Mouse (Mus musculus): Measurements from ENCODE around the gene Ctnnbl1. TPM values are rescaled to one million over a fixed set of nuclear protein-coding genes. Genes with fewer than 3 reads are reported as not detected.

Ctnnbl1 gene
- total and polyA plus RNA-seq, 2 experiments from 2014 or later = 21.0 to 28.4 TPM

- Histone ChIP-seq H3K4me1 (ENCODE audit: control insufficient read depth, insufficient read depth) (no peaks in the 10 kb centered on the region), H3K27ac (ENCODE audit: low read depth) (no peak overlapping the region), H3K27me3 (ENCODE audit: control insufficient read depth, insufficient read depth, low read length) (no peaks in the 10 kb centered on the region), H3K9ac (replicated peaks; ENCODE audit: low read depth, low read length) (no peak overlapping the region), H3K4me2 (ENCODE audit: low read depth, low read length) (no peak overlapping the region), H3K4me3 (ENCODE audit: low read depth, low read length) (no peak overlapping the region), H3K36me3 (replicated peaks; ENCODE audit: control insufficient read depth, insufficient read depth, low read length) (peaks cover 17% of the 10 kb centered on the region; the same call in 1 of the 2 replicates), H3K9me3 (replicated peaks; ENCODE audit: control insufficient read depth, low read length) (no peaks in the 10 kb centered on the region)
- DNase-seq (ENCODE audit: low spot score) = no peak
- ATAC-seq (ENCODE audit: insufficient read depth, low read depth) = no peak
- TF ChIP-seq CTCF (IDR thresholded peaks at IDR 0.05; ENCODE audit: low read depth) (no peak), EP300 (IDR thresholded peaks at IDR 0.05; ENCODE audit: low read depth) (no peak)
- WGBS = 79% methylated on average over 3 of the region's 3 CpGs
Measured at GRCm38 (mm10) chr2:157780956-157781355, 43.8 kb downstream of the Ctnnbl1 start.

GRCm38 (mm10) chr2:157783152-157783551 is 46.0 kb downstream of the Ctnnbl1 start:
- H3K9me3 ChIP-seq (replicated peaks; ENCODE audit: control insufficient read depth, low read length) = no peaks in the 10 kb centered on the region
- H3K4me2 ChIP-seq (ENCODE audit: low read depth, low read length) = no peak overlapping the region
- H3K4me1 ChIP-seq (ENCODE audit: control insufficient read depth, insufficient read depth) = no peaks in the 10 kb centered on the region
- ATAC-seq (ENCODE audit: insufficient read depth, low read depth) (no peak), DNase-seq (ENCODE audit: low spot score) (no peak)
- H3K4me3 ChIP-seq (ENCODE audit: low read depth, low read length) = no peak overlapping the region
- H3K9ac ChIP-seq (replicated peaks; ENCODE audit: low read depth, low read length) = no peak overlapping the region
- H3K36me3 ChIP-seq (replicated peaks; ENCODE audit: control insufficient read depth, insufficient read depth, low read length) = peaks cover 15% of the 10 kb centered on the region; the same call in 1 of the 2 replicates
- TF ChIP-seq EP300 (IDR thresholded peaks at IDR 0.05; ENCODE audit: low read depth) (no peak), CTCF (IDR thresholded peaks at IDR 0.05; ENCODE audit: low read depth) (no peak)
- no peaks in the 10 kb centered on the region for H3K27me3 ChIP-seq (ENCODE audit: control insufficient read depth, insufficient read depth, low read length)
- H3K27ac ChIP-seq (ENCODE audit: low read depth) = no peak overlapping the region
- 88% methylated on average over 16 of the region's 16 CpGs for WGBS

- Histone ChIP-seq H3K27me3 (ENCODE audit: control insufficient read depth, insufficient read depth, low read length) (no peaks in the 10 kb centered on the region), H3K27ac (ENCODE audit: low read depth) (no peak overlapping the region), H3K9me3 (replicated peaks; ENCODE audit: control insufficient read depth, low read length) (no peaks in the 10 kb centered on the region), H3K9ac (replicated peaks; ENCODE audit: low read depth, low read length) (no peak overlapping the region), H3K4me3 (ENCODE audit: low read depth, low read length) (no peak overlapping the region), H3K4me1 (ENCODE audit: control insufficient read depth, insufficient read depth) (no peaks in the 10 kb centered on the region), H3K4me2 (ENCODE audit: low read depth, low read length) (no peak overlapping the region), H3K36me3 (replicated peaks; ENCODE audit: control insufficient read depth, insufficient read depth, low read length) (peaks cover 15% of the 10 kb centered on the region; the same call in 1 of the 2 replicates)
- no peak for DNase-seq (ENCODE audit: low spot score)
- 84% methylated on average over 6 of the region's 6 CpGs for WGBS
- ATAC-seq (ENCODE audit: insufficient read depth, low read depth) = no peak
- TF ChIP-seq EP300 (IDR thresholded peaks at IDR 0.05; ENCODE audit: low read depth) = no peak
- no peak for TF ChIP-seq CTCF (IDR thresholded peaks at IDR 0.05; ENCODE audit: low read depth)
Measured at GRCm38 (mm10) chr2:157784238-157784637, 47.0 kb downstream of the Ctnnbl1 start.

GRCm38 (mm10) chr2:157784647-157785046 is 47.4 kb downstream of the Ctnnbl1 start:
- 50% methylated on average over 2 of the region's 2 CpGs for WGBS
- no peaks in the 10 kb centered on the region for H3K4me1 ChIP-seq (ENCODE audit: control insufficient read depth, insufficient read depth)

DNA sequence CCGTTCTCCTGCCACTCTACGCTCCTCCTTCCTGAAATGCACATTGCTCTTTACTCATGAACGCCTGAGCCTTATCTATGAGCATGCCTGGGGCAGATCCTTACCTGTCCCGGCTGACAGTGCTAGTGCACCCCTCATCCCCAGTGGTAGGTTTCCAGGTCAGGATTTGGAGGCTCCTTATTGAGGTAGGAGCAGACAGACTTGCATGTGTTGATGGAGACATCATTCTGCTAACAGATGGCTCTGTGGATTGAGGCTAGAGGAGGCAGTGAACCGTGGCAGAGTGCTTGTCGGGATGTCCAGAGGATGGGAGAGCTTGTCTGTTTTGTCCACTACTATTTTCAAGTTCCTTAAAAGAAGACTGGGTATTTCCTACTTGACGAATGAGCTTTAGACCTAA is 52.0 kb downstream of the Ctnnbl1 start:
- no peak overlapping the region for H3K9ac ChIP-seq (replicated peaks; ENCODE audit: low read depth, low read length)
- DNase-seq (ENCODE audit: low spot score) (no peak), ATAC-seq (ENCODE audit: insufficient read depth, low read depth) (no peak)
- H3K4me1 ChIP-seq (ENCODE audit: control insufficient read depth, insufficient read depth) = no peaks in the 10 kb centered on the region
- peaks cover 12% of the 10 kb centered on the region; the same call in 1 of the 2 replicates for H3K36me3 ChIP-seq (replicated peaks; ENCODE audit: control insufficient read depth, insufficient read depth, low read length)
- TF ChIP-seq EP300 (IDR thresholded peaks at IDR 0.05; ENCODE audit: low read depth) (no peak), CTCF (IDR thresholded peaks at IDR 0.05; ENCODE audit: low read depth) (no peak)
- no peak overlapping the region for H3K4me3 ChIP-seq (ENCODE audit: low read depth, low read length)
- H3K27me3 ChIP-seq (ENCODE audit: control insufficient read depth, insufficient read depth, low read length) = no peaks in the 10 kb centered on the region
- WGBS = 81% methylated on average over 7 of the region's 7 CpGs
- H3K9me3 ChIP-seq (replicated peaks; ENCODE audit: control insufficient read depth, low read length) = no peaks in the 10 kb centered on the region
- no peak overlapping the region for H3K27ac ChIP-seq (ENCODE audit: low read depth)
- no peak overlapping the region for H3K4me2 ChIP-seq (ENCODE audit: low read depth, low read length)

More at GRCm38 (mm10) chr2:157784647-157785046, 47.4 kb downstream of the Ctnnbl1 start:
- TF ChIP-seq EP300 (IDR thresholded peaks at IDR 0.05; ENCODE audit: low read depth) (no peak), CTCF (IDR thresholded peaks at IDR 0.05; ENCODE audit: low read depth) (no peak)
- Histone ChIP-seq H3K27ac (ENCODE audit: low read depth) (no peak overlapping the region), H3K36me3 (replicated peaks; ENCODE audit: control insufficient read depth, insufficient read depth, low read length) (peaks cover 14% of the 10 kb centered on the region; the same call in 1 of the 2 replicates), H3K9ac (replicated peaks; ENCODE audit: low read depth, low read length) (no peak overlapping the region), H3K4me2 (ENCODE audit: low read depth, low read length) (no peak overlapping the region), H3K9me3 (replicated peaks; ENCODE audit: control insufficient read depth, low read length) (no peaks in the 10 kb centered on the region), H3K4me3 (ENCODE audit: low read depth, low read length) (no peak overlapping the region), H3K27me3 (ENCODE audit: control insufficient read depth, insufficient read depth, low read length) (no peaks in the 10 kb centered on the region)
- DNase-seq (ENCODE audit: low spot score) = no peak
- no peak for ATAC-seq (ENCODE audit: insufficient read depth, low read depth)

GRCm38 (mm10) chr2:157790836-157791495 is 53.8 kb downstream of the Ctnnbl1 start:
- Histone ChIP-seq H3K27me3 (ENCODE audit: control insufficient read depth, insufficient read depth, low read length) (no peaks in the 10 kb centered on the region), H3K27ac (ENCODE audit: low read depth) (no peak overlapping the region), H3K4me1 (ENCODE audit: control insufficient read depth, insufficient read depth) (no peaks in the 10 kb centered on the region), H3K4me2 (ENCODE audit: low read depth, low read length) (no peak overlapping the region), H3K4me3 (ENCODE audit: low read depth, low read length) (no peak overlapping the region), H3K9me3 (replicated peaks; ENCODE audit: control insufficient read depth, low read length) (no peaks in the 10 kb centered on the region), H3K9ac (replicated peaks; ENCODE audit: low read depth, low read length) (no peak overlapping the region), H3K36me3 (replicated peaks; ENCODE audit: control insufficient read depth, insufficient read depth, low read length) (peaks cover 12% of the 10 kb centered on the region; the same call in 1 of the 2 replicates)
- ATAC-seq (ENCODE audit: insufficient read depth, low read depth) (no peak), DNase-seq (ENCODE audit: low spot score) (no peak)
- WGBS = 90% methylated on average over 8 of the region's 8 CpGs
- TF ChIP-seq CTCF (IDR thresholded peaks at IDR 0.05; ENCODE audit: low read depth) (no peak), EP300 (IDR thresholded peaks at IDR 0.05; ENCODE audit: low read depth) (no peak)

Data from heart, postnatal 0 days (tissue).